Mouse (Mus musculus): ENCODE results near the gene Isca1. TPM values are rescaled to one million over a fixed set of nuclear protein-coding genes. Genes with fewer than 3 reads are reported as not detected.
A peak's percentile ranks its signal among the peaks of the same experiment; 100 is the strongest.
"Not testable (repeated sequence)": the region's sequence is repeated elsewhere in the genome, so short reads cannot be mapped to it uniquely, and the experiment has no call there.

The Isca1 gene
- polyA plus RNA-seq, 1 experiment, result not detected

- H3K4me3 ChIP-seq (ENCODE audit: insufficient read depth, low read depth, low read length), result no peak overlapping the region
- H3K27ac ChIP-seq (ENCODE audit: insufficient read depth, low read depth, low read length), result no peak overlapping the region
- H3K4me1 ChIP-seq (ENCODE audit: control insufficient read depth, insufficient read depth, low read length), result no peaks in the 10 kb centered on the region
- TF ChIP-seq POLR2A (IDR thresholded peaks at IDR 0.05; ENCODE audit: insufficient read depth, low read depth, low read length), result no peak
- TF ChIP-seq CTCF (IDR thresholded peaks at IDR 0.05; ENCODE audit: insufficient read depth, low read depth, low read length), result no peak
- WGBS, result 92% methylated on average over 4 of the region's 4 CpGs
Measured at GRCm38 (mm10) chr13:59739397-59739796, 30.2 kb downstream of the Isca1 start.

DNA sequence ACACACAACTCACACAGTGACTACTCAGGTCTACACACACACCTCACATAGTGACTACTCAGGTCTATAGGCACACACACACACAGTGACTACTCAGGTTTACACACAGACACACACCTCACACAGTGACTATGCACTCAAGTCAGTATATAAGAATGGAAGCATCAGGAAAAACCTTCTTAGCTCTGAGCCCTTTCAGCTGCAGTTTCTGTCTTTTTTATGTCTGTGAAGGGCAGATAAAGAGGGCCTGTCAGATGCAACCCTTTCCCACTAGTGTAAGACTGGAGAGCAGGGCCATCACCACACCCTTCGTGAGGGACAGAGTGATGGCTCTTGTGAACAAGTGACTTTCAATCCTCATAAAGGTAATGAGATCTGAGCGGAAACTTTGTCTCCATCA is 31.2 kb downstream of the Isca1 start:
- H3K4me3 ChIP-seq (ENCODE audit: insufficient read depth, low read depth, low read length), result no peak overlapping the region
- no peak for TF ChIP-seq CTCF (IDR thresholded peaks at IDR 0.05; ENCODE audit: insufficient read depth, low read depth, low read length)
- TF ChIP-seq POLR2A (IDR thresholded peaks at IDR 0.05; ENCODE audit: insufficient read depth, low read depth, low read length), result no peak
- 89% methylated on average over 2 of the region's 2 CpGs for WGBS
- no peaks in the 10 kb centered on the region for H3K4me1 ChIP-seq (ENCODE audit: control insufficient read depth, insufficient read depth, low read length)
- H3K27ac ChIP-seq (ENCODE audit: insufficient read depth, low read depth, low read length), result no peak overlapping the region

DNA sequence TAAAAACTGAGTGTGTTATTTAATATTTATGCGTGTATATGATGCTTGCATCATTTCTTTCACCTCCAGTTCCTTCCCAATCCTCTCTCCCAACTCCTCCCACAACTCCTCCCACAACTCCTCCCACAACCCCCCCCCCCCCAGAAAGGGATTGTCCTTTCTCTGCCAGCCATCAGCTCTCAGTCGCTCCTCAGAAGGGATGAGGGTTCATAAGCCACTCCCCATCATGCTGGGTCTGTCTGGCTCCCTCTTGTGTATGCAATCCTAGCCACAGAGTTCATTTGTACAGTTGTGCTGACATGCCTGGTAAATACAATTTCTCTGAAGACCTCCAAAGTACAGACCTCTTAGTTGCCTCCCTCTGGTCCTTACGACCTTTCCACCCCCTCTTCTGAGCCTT is 34.4 kb downstream of the Isca1 start:
- 37% methylated on average over 3 of the region's 3 CpGs for WGBS
- H3K27ac ChIP-seq (ENCODE audit: insufficient read depth, low read depth, low read length), result no peak overlapping the region
- H3K4me3 ChIP-seq (ENCODE audit: insufficient read depth, low read depth, low read length), result no peak overlapping the region
- no peaks in the 10 kb centered on the region for H3K4me1 ChIP-seq (ENCODE audit: control insufficient read depth, insufficient read depth, low read length)
- TF ChIP-seq POLR2A (IDR thresholded peaks at IDR 0.05; ENCODE audit: insufficient read depth, low read depth, low read length), result no peak

GRCm38 (mm10) chr13:59734347-59734746 is 35.3 kb downstream of the Isca1 start:
- WGBS, result 29% methylated on average over 6 of the region's 6 CpGs
- not testable (repeated sequence) for H3K27ac ChIP-seq (ENCODE audit: insufficient read depth, low read depth, low read length); H3K4me3 ChIP-seq (ENCODE audit: insufficient read depth, low read depth, low read length); H3K4me1 ChIP-seq (ENCODE audit: control insufficient read depth, insufficient read depth, low read length)

GRCm38 (mm10) chr13:59733936-59734335 is 35.7 kb downstream of the Isca1 start:
- TF ChIP-seq CTCF (IDR thresholded peaks at IDR 0.05; ENCODE audit: insufficient read depth, low read depth, low read length) (no peak), POLR2A (IDR thresholded peaks at IDR 0.05; ENCODE audit: insufficient read depth, low read depth, low read length) (no peak)
- H3K27ac ChIP-seq (ENCODE audit: insufficient read depth, low read depth, low read length), result no peak overlapping the region
- no peaks in the 10 kb centered on the region for H3K4me1 ChIP-seq (ENCODE audit: control insufficient read depth, insufficient read depth, low read length)
- WGBS, result 81% methylated on average over 4 of the region's 4 CpGs
- H3K4me3 ChIP-seq (ENCODE audit: insufficient read depth, low read depth, low read length), result no peak overlapping the region

GRCm38 (mm10) chr13:59731652-59732051 is 38.0 kb downstream of the Isca1 start, which contains the start of gene Spata31d1d:
Gene Spata31d1d, minus strand, starts transcription at chr13:59731752.
- Histone ChIP-seq H3K4me1 (ENCODE audit: control insufficient read depth, insufficient read depth, low read length) (0 out of 2 replicates have a peak, but pooled peaks cover 3% of the 10 kb centered on the region), H3K4me3 (ENCODE audit: insufficient read depth, low read depth, low read length) (no peak within 1 kb of the TSS), H3K27ac (ENCODE audit: insufficient read depth, low read depth, low read length) (no peak within 1 kb of the TSS)
- TF ChIP-seq CTCF (IDR thresholded peaks at IDR 0.05; ENCODE audit: insufficient read depth, low read depth, low read length) (no peak), POLR2A (IDR thresholded peaks at IDR 0.05; ENCODE audit: insufficient read depth, low read depth, low read length) (no peak)
- 55% methylated on average over 7 of the region's 7 CpGs for WGBS

GRCm38 (mm10) chr13:59728378-59729093 is 41.1 kb downstream of the Isca1 start:
- H3K4me3 ChIP-seq (ENCODE audit: insufficient read depth, low read depth, low read length), result no peak overlapping the region
- peaks cover 12% of the 10 kb centered on the region for H3K4me1 ChIP-seq (ENCODE audit: control insufficient read depth, insufficient read depth, low read length)
- WGBS, result 19% methylated on average over 7 of the region's 7 CpGs
- TF ChIP-seq CTCF (IDR thresholded peaks at IDR 0.05; ENCODE audit: insufficient read depth, low read depth, low read length) (peak; percentile 70), POLR2A (IDR thresholded peaks at IDR 0.05; ENCODE audit: insufficient read depth, low read depth, low read length) (no peak)
- no peak overlapping the region for H3K27ac ChIP-seq (ENCODE audit: insufficient read depth, low read depth, low read length)

GRCm38 (mm10) chr13:59726139-59726867 is 43.3 kb downstream of the Isca1 start:
- 47% methylated on average over 29 of the region's 29 CpGs for WGBS

DNA sequence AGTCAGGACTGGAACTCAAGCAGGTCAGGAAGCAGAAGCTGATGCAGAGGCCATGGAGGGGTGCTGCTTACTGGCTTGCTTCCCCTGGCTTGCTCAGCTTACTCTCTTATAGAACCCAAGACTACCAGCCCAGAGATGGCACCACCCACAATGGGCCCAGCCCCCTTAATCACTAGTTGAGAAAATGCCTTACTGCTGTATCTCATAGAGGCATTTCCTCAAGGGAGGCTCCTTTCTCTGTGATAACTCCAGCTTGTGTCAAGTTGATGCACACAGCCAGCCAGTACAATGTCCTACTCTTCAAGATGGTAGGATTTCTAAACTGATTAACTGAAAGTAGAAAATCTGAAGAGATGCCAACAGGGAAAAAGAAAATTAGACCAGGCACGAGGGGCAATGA is 47.5 kb downstream of the Isca1 start:
- not testable (repeated sequence) for H3K4me1 ChIP-seq (ENCODE audit: control insufficient read depth, insufficient read depth, low read length); H3K27ac ChIP-seq (ENCODE audit: insufficient read depth, low read depth, low read length); H3K4me3 ChIP-seq (ENCODE audit: insufficient read depth, low read depth, low read length)
- WGBS, result 97% methylated on average over 1 of the region's 1 CpGs

More at GRCm38 (mm10) chr13:59726139-59726867, 43.3 kb downstream of the Isca1 start:
- H3K4me1 ChIP-seq (ENCODE audit: control insufficient read depth, insufficient read depth, low read length), result peaks cover 12% of the 10 kb centered on the region
- peak overlapping the region; percentile 12; the same call in 1 of the 2 replicates for H3K4me3 ChIP-seq (ENCODE audit: insufficient read depth, low read depth, low read length)
- no peak for TF ChIP-seq POLR2A (IDR thresholded peaks at IDR 0.05; ENCODE audit: insufficient read depth, low read depth, low read length)
- TF ChIP-seq CTCF (IDR thresholded peaks at IDR 0.05; ENCODE audit: insufficient read depth, low read depth, low read length), result no peak
- no peak overlapping the region for H3K27ac ChIP-seq (ENCODE audit: insufficient read depth, low read depth, low read length)

Measured in olfactory bulb, adult 2 months (tissue).